In genomic region chr5:124029220-124030035, GRCm38 (mm10) we compare ENCODE assay signal across 8 mouse cellular contexts. TPM values are rescaled to one million over a fixed set of nuclear protein-coding genes. Genes with fewer than 3 reads are reported as not detected.
DNase-seq lines count a peak whose midpoint lies in the region; ATAC-seq and TF ChIP-seq lines count a peak whose summit lies in the region.
"Had no signal": no experiment of that assay in that cellular context is flagged by ENCODE, and none has a peak within 500 bp of the region (broad histone marks: within the 10 kb centered on the region; RNA-seq: fewer than 3 reads in every experiment).

No protein-coding gene starts in this region.

- peaks cover 74% of the 10 kb centered on the region for H3K79me2 ChIP-seq in myocyte (ENCODE audit: control insufficient read depth, insufficient read depth)

- intact Hi-C loops in left cerebral cortex, adult 2 months (cut with DNase I), result loop anchor here (2.0 kb wide), 1 partner anchor 23 kb away; no protein-coding TSS in a partner anchor
- intact Hi-C loops in left cerebral cortex, postnatal 36 days (cut with DNase I), result no loop called here

- no peak for DNase-seq in left cerebral cortex, adult 2 months (ENCODE audit: extremely low spot score in 1 of 2, low spot score in 2 of 2)
- no peak for DNase-seq in left cerebral cortex, postnatal 36 days (ENCODE audit: low spot score in 2 of 2)
- no peak for DNase-seq in left cerebral cortex, adult 9 months (ENCODE audit: low spot score in 2 of 2)

- peaks cover 48% of the 10 kb centered on the region for H3K4me1 ChIP-seq in embryonic facial prominence, embryonic 13.5 days
- H3K4me1 ChIP-seq in hindbrain, embryonic 13.5 days (replicated peaks), result peaks cover 61% of the 10 kb centered on the region

- 89% methylated on average over 19 of the region's 19 CpGs for WGBS in embryonic facial prominence, embryonic 13.5 days
- WGBS in hindbrain, embryonic 13.5 days, result 88% methylated on average over 19 of the region's 19 CpGs

- H3K9ac ChIP-seq in embryonic facial prominence, embryonic 13.5 days, result no peak overlapping the region
- H3K9ac ChIP-seq in hindbrain, embryonic 13.5 days, result peak overlapping the region; percentile 99; the same call in 1 of the 2 replicates

- no peak for ATAC-seq in embryonic facial prominence, embryonic 13.5 days (ENCODE audit: insufficient number of reproducible peaks, insufficient read depth, low FRiP score, low TSS enrichment, low read depth)
- no peak for ATAC-seq in hindbrain, embryonic 13.5 days (ENCODE audit: low FRiP score)
- no peak for ATAC-seq in activated CD4-positive, CD25-positive, alpha-beta regulatory T cell, adult 4 months
- ATAC-seq: inflammation-experienced regulatory T-cells, adult 6 months had no signal

- no peak for TF ChIP-seq POLR2A in myocyte (IDR thresholded peaks at IDR 0.05; ENCODE audit: insufficient read length, low read depth)

- H3K4me3 ChIP-seq in left cerebral cortex, adult 2 months, result peak overlapping the region; percentile 74
- H3K4me3 ChIP-seq in embryonic facial prominence, embryonic 13.5 days, result no peak overlapping the region; the same call in 1 of the 2 replicates
- peak overlapping the region; percentile 91 for H3K4me3 ChIP-seq in hindbrain, embryonic 13.5 days
- H3K4me3 ChIP-seq in myocyte, result peak overlapping the region; percentile 91

- no peak overlapping the region for H3ac ChIP-seq in myocyte (ENCODE audit: control insufficient read depth, insufficient read length)

- no peaks in the 10 kb centered on the region for H3K9me3 ChIP-seq in embryonic facial prominence, embryonic 13.5 days
- no peaks in the 10 kb centered on the region for H3K9me3 ChIP-seq in hindbrain, embryonic 13.5 days

- peaks cover 10% of the 10 kb centered on the region; the same call in 1 of the 2 replicates for H3K36me3 ChIP-seq in embryonic facial prominence, embryonic 13.5 days
- peaks cover 11% of the 10 kb centered on the region; the same call in 1 of the 2 replicates for H3K36me3 ChIP-seq in hindbrain, embryonic 13.5 days
- no peaks in the 10 kb centered on the region for H3K36me3 ChIP-seq in myocyte (ENCODE audit: control insufficient read depth, insufficient read depth)

- no peak for TF ChIP-seq CTCF in left cerebral cortex, adult 2 months (IDR thresholded peaks at IDR 0.05)

- peak overlapping the region; percentile 96; the same call in 1 of the 2 replicates for H3K27ac ChIP-seq in left cerebral cortex, adult 2 months
- H3K27ac ChIP-seq in embryonic facial prominence, embryonic 13.5 days, result peak overlapping the region; percentile 93; the same call in 1 of the 2 replicates
- H3K27ac ChIP-seq in hindbrain, embryonic 13.5 days, result peak overlapping the region; percentile 97

- peak overlapping the region; percentile 88 for H3K4me2 ChIP-seq in embryonic facial prominence, embryonic 13.5 days
- H3K4me2 ChIP-seq in hindbrain, embryonic 13.5 days, result peak overlapping the region; percentile 78
- peak overlapping the region; percentile 97 for H3K4me2 ChIP-seq in myocyte (ENCODE audit: low read depth)

- H3K27me3 ChIP-seq in embryonic facial prominence, embryonic 13.5 days, result no peaks in the 10 kb centered on the region
- H3K27me3 ChIP-seq in hindbrain, embryonic 13.5 days, result no peaks in the 10 kb centered on the region
- no peaks in the 10 kb centered on the region for H3K27me3 ChIP-seq in myocyte (ENCODE audit: control insufficient read depth, insufficient read depth, insufficient read length)

TF ChIP-seq in myocyte, 11 proteins besides CTCF, POLR2A, EP300 and RAD21:
- TF ChIP-seq MYOD1 (IDR thresholded peaks at IDR 0.05; ENCODE audit: control insufficient read depth in 1 of 3, insufficient read length in 2 of 3, low read depth in 2 of 3) (peak in 2 of 3 experiments; percentile 32 to 58), MYOG (IDR thresholded peaks at IDR 0.05; ENCODE audit: control insufficient read depth in 1 of 3, insufficient read depth in 1 of 3, insufficient read length in 2 of 3, low read depth in 2 of 3) (no peak)

RNA-seq across cellular contexts. Expression of gene Vps37b, which starts 2.6 kb away (rescaled TPM):
- total RNA-seq in left cerebral cortex, adult 2 months (2021), result 10 to 100 TPM; 46.1 to 47.3 TPM
- 10 to 100 TPM; 45.8 to 51.0 TPM for total RNA-seq in left cerebral cortex, postnatal 36 days (2021)
- polyA plus RNA-seq in embryonic facial prominence, embryonic 13.5 days (2015; fragmentation: Nextera tagmentation; extraction: Ambion mirVana), result 39.0 and 46.0 TPM in 2 replicates
- polyA plus RNA-seq in hindbrain, embryonic 13.5 days (2015; fragmentation: Nextera tagmentation; extraction: Ambion mirVana), result 79.3 and 84.7 TPM in 2 replicates
- polyA plus RNA-seq in myocyte (2012; fragmentation: generic; extraction: Trizol), result 18.7 TPM
- polyA plus RNA-seq in activated CD4-positive, CD25-positive, alpha-beta regulatory T cell, adult 4 months (2017; shearing (Covaris generic)), result 10 to 100 TPM; 17.6 to 22.8 TPM

RNA-seq across cellular contexts. Expression of gene Hip1r, which starts 56.0 kb away (rescaled TPM):
- 10 to 100 TPM; 68.3 to 74.2 TPM for total RNA-seq in left cerebral cortex, adult 2 months (2021)
- 10 to 100 TPM; 70.3 to 77.3 TPM for total RNA-seq in left cerebral cortex, postnatal 36 days (2021)
- polyA plus RNA-seq in embryonic facial prominence, embryonic 13.5 days (2015; fragmentation: Nextera tagmentation; extraction: Ambion mirVana), result 9.6 and 12.3 TPM in 2 replicates
- polyA plus RNA-seq in hindbrain, embryonic 13.5 days (2015; fragmentation: Nextera tagmentation; extraction: Ambion mirVana), result 21.4 and 25.5 TPM in 2 replicates
- 10.5 TPM for polyA plus RNA-seq in myocyte (2012; fragmentation: generic; extraction: Trizol)
- polyA plus RNA-seq in activated CD4-positive, CD25-positive, alpha-beta regulatory T cell, adult 4 months (2017; shearing (Covaris generic)), result 10 to 100 TPM in 1 of 2 experiments, 1 to 10 TPM in 1; 9.9 to 12.9 TPM
